Mouse (Mus musculus) lung, embryonic 14.5 days (tissue): Measurements from ENCODE around the gene Prep. TPM values are rescaled to one million over a fixed set of nuclear protein-coding genes. Genes with fewer than 3 reads are reported as not detected.
"Not testable (repeated sequence)": the region's sequence is repeated elsewhere in the genome, so short reads cannot be mapped to it uniquely, and the experiment has no call there.

ENCODE experiments used
- ATAC-seq: fragments of 200-750 bp; cut with Nextera tagmentation; 2 replicates; pipeline ENCODE4 v1.8.0; 2017; ENCODE audit warnings: mild to moderate bottlenecking, moderate TSS enrichment, moderate library complexity; ENCODE audit not compliant: insufficient read depth
- DNase-seq: peaks from one replicate; pipeline ENCODE4 v3.0.0-alpha.2; 2015
- H3K27ac ChIP-seq: fragments of 300-500 bp; sonication (generic); 2 replicates; pipeline ENCODE4 v1.5.1; 2014; ENCODE audit warnings: low read depth, mild to moderate bottlenecking, moderate library complexity
- H3K27me3 ChIP-seq: fragments of 300-500 bp; sonication (generic); 2 replicates; pipeline ENCODE4 v1.6.1; 2014; ENCODE audit warnings: low read length, control low read depth; ENCODE audit not compliant: insufficient read depth
- H3K36me3 ChIP-seq: fragments of 300-500 bp; sonication (generic); 2 replicates; pipeline ENCODE4 v1.6.1; 2014; ENCODE audit warnings: control low read depth; ENCODE audit not compliant: insufficient read depth
- H3K4me1 ChIP-seq: fragments of 300-500 bp; sonication (generic); 2 replicates; pipeline ENCODE4 v1.6.1; 2014; ENCODE audit warnings: antibody characterized with exemption, control low read depth; ENCODE audit not compliant: insufficient read depth
- H3K4me2 ChIP-seq: fragments of 300-500 bp; sonication (generic); 2 replicates; pipeline ENCODE4 v1.6.1; 2014; ENCODE audit warnings: mild to moderate bottlenecking
- H3K4me3 ChIP-seq: fragments of 300-500 bp; sonication (generic); 2 replicates; pipeline ENCODE4 v1.5.1; 2014; ENCODE audit warnings: low read depth, low read length
- H3K9ac ChIP-seq: fragments of 300-500 bp; sonication (generic); 2 replicates; pipeline ENCODE4 v1.6.1; 2014
- H3K9me3 ChIP-seq: fragments of 300-500 bp; sonication (generic); 2 replicates; pipeline ENCODE4 v1.6.1; 2016; ENCODE audit warnings: low read depth, low read length, control low read depth
- CTCF ChIP-seq: IDR thresholded peaks from 2 replicates; pipeline ENCODE4 v1.5.1; 2016; ENCODE audit warnings: antibody characterized with exemption, low read depth
- WGBS: fragments of 180-500 bp; shearing (Covaris S2); extraction: QIAGEN DNeasy Blood & Tissue Kit; methylation state at CpG from one replicate; pipeline ENCODE4 v1.1.7; 2014; 5-methylcytosine and 5-hydroxymethylcytosine counted together
- polyA plus RNA-seq: library from polyadenylated mRNA; unstranded; fragments of >200 nt; fragmentation: Nextera tagmentation; extraction: Ambion mirVana; gene quantifications from 2 replicates; pipeline ENCODE4 v1.2.1, GENCODE M21; 2014

Gene Prep
- polyA plus RNA-seq, 1 experiment from 2014 or later = 34.6 TPM

DNA sequence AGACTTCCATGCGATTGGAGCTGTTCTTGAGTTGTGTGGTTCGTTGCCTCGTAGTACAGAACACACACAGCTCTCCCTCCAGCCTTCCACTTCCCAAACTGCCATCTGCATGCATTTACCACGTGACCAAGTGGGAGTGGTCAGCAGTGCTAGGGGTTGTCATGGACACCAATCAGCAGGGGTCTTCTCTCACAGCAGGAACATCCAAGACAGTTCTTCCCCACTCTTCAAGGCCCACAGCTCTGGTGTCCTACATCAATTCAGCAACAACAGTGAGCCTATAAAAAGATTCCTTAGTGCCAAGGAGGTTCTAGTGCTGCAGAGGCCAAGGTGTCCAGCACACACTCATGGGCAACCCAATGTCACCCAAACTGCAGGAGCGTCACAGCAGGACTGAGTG, 84.1 kb downstream of the Prep start:
- Histone ChIP-seq H3K27me3 (no peaks in the 10 kb centered on the region), H3K9me3 (no peaks in the 10 kb centered on the region), H3K9ac (no peak overlapping the region), H3K36me3 (peaks cover 69% of the 10 kb centered on the region), H3K27ac (no peak overlapping the region), H3K4me1 (no peaks in the 10 kb centered on the region), H3K4me2 (no peak overlapping the region), H3K4me3 (no peak overlapping the region)
- WGBS = 67% methylated on average over 5 of the region's 5 CpGs
- no peak for TF ChIP-seq CTCF
- ATAC-seq = no peak
- no peak for DNase-seq

DNA sequence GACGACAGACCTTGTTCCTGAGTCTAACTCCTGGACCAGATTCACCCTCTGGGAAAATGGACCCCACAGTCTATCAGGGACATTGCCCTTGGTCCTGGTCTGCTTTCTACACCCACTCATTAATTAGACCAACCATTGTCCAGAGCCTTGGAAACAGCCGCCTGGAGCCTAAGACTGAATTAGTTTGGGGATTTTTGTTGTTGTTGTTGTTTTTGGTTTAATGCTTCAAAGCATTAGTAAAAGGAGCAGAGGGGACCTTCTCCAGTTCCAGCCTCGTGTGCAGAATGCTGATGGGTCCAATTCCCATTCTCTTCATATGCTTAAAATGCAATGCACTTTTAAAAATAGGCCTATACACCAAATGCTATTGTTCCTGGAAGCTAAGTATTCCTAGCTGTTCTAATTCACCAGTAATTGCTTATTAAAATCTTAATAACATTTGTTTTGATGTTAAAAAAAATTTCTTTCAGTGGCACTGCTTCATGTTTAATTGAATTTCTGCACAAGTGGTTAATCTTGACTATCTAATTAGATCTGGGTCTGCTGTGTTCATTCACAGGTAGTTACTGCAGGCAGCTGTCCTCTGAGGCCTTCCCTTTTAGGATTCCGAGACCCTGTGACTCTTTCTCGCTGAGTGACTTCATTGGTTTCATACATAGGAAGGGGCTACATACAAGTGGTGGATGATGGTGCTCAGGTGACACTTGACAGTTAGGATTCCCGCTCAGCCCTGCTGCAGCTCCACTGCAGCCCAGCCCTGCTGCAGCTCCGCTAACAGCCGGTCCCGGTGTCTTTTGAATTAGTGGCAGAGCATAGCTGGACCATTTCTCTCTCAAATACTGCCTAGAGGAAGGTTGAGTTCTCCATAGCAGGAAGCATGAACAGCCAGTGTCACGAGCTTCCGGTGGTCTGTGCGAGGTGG, 85.0 kb downstream of the Prep start:
- no peak overlapping the region for H3K27ac ChIP-seq
- no peaks in the 10 kb centered on the region for H3K4me1 ChIP-seq
- peaks cover 77% of the 10 kb centered on the region for H3K36me3 ChIP-seq
- no peaks in the 10 kb centered on the region for H3K9me3 ChIP-seq
- WGBS = 88% methylated on average over 12 of the region's 12 CpGs
- DNase-seq = no peak
- no peaks in the 10 kb centered on the region for H3K27me3 ChIP-seq
- no peak overlapping the region for H3K9ac ChIP-seq
- no peak for TF ChIP-seq CTCF
- no peak overlapping the region for H3K4me3 ChIP-seq
- ATAC-seq = no peak
- no peak overlapping the region for H3K4me2 ChIP-seq

DNA sequence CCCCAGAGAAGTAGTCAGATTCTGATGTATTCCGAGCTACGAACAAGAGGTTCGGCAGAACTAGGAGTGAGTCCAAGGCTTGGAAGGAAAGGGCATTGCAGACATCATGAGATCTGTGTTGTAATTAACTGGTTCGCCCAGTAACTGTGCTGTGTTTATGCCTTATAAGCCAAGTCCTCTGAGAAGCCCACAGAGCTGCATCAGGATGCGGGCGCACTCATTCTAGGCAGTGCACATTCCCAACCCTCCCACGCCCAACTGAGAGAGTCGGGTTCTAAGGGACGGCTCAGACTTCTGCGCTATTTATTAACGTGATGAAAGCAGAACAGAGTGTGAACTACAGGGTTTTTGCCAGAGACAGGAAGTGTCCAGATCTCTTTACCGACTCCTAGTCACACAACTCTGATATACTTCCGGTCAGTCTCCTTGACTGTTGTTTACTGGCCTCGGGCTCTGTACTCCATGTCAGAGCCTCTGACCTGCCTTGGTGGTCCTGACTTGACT, 87.6 kb downstream of the Prep start:
- DNase-seq (no peak), ATAC-seq (no peak)
- no peak overlapping the region for H3K9ac ChIP-seq
- 82% methylated on average over 14 of the region's 14 CpGs for WGBS
- H3K4me1 ChIP-seq = no peaks in the 10 kb centered on the region
- TF ChIP-seq CTCF = no peak
- peaks cover 87% of the 10 kb centered on the region for H3K36me3 ChIP-seq
- H3K4me3 ChIP-seq = no peak overlapping the region
- H3K27me3 ChIP-seq = no peaks in the 10 kb centered on the region
- no peak overlapping the region for H3K27ac ChIP-seq
- H3K4me2 ChIP-seq = no peak overlapping the region
- no peaks in the 10 kb centered on the region for H3K9me3 ChIP-seq

GRCm38 (mm10) chr10:45165851-45166250, 98.8 kb downstream of the Prep start:
- no peak for ATAC-seq

DNA sequence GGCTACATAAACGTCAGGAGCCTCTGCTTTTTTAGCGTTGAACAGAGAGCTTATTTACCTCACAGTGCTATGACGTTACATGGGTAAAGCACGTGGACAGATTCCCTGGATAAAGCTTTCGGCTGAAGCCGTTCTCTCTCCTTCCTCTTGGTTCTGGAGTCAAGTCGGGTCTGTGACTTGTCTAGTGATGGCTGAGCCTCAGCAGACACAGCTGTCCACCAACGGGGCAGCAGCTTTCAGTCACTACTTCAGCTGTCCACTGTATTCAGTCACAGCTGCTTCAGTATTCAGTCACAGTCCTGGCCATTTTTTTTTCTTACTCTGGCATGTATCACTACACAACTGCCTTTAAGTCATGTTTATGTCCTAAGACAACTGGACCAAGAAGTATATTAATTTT, 106.9 kb downstream of the Prep start:
- no peak for ATAC-seq
- TF ChIP-seq CTCF = no peak
- Histone ChIP-seq H3K4me3 (no peak overlapping the region), H3K27ac (no peak overlapping the region), H3K4me2 (no peak overlapping the region), H3K9me3 (no peaks in the 10 kb centered on the region), H3K4me1 (no peaks in the 10 kb centered on the region), H3K27me3 (no peaks in the 10 kb centered on the region), H3K9ac (no peak overlapping the region), H3K36me3 (no peaks in the 10 kb centered on the region)
- DNase-seq = peak; percentile 3
- 64% methylated on average over 8 of the region's 8 CpGs for WGBS

More at GRCm38 (mm10) chr10:45165851-45166250, 98.8 kb downstream of the Prep start:
- WGBS = 80% methylated on average over 8 of the region's 8 CpGs
- DNase-seq = no peak
- no peaks in the 10 kb centered on the region for H3K4me1 ChIP-seq
- no peaks in the 10 kb centered on the region for H3K27me3 ChIP-seq
- H3K36me3 ChIP-seq = no peaks in the 10 kb centered on the region
- no peak overlapping the region for H3K27ac ChIP-seq
- TF ChIP-seq CTCF = no peak
- no peak overlapping the region for H3K9ac ChIP-seq
- no peak overlapping the region for H3K4me2 ChIP-seq
- H3K4me3 ChIP-seq = no peak overlapping the region
- no peaks in the 10 kb centered on the region for H3K9me3 ChIP-seq

DNA sequence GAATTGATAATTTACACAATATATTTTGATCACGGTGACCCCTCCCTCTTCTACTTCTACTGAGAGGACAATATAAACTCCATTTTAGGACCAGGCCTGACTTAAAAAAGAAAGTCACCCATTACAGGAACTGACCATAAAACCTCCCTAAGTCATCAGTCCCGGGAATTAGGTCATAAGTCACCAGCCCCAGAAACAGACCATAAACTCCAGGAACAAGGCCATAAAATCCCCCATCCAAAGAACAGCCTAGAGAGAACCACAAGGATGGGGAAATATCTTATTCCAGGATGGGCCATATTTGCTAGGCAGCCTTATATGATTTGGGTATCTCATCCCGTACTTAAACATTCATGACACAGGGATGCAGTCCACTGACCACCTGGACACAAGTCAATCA, 107.3 kb downstream of the Prep start:
- no peak overlapping the region for H3K4me3 ChIP-seq
- H3K9ac ChIP-seq = no peak overlapping the region
- no peak for TF ChIP-seq CTCF
- no peak for ATAC-seq
- H3K27ac ChIP-seq = no peak overlapping the region
- H3K4me2 ChIP-seq = no peak overlapping the region
- H3K27me3 ChIP-seq = no peaks in the 10 kb centered on the region
- H3K36me3 ChIP-seq = no peaks in the 10 kb centered on the region
- no peaks in the 10 kb centered on the region for H3K4me1 ChIP-seq
- DNase-seq = no peak
- no peaks in the 10 kb centered on the region for H3K9me3 ChIP-seq
- 79% methylated on average over 3 of the region's 3 CpGs for WGBS

GRCm38 (mm10) chr10:45177798-45178197, 110.8 kb downstream of the Prep start, which contains the start of gene Popdc3:
Gene Popdc3, plus strand, starts transcription at chr10:45178098.
- WGBS = no CpG with 5 or more reads among the region's 5 CpGs
- DNase-seq, H3K4me1 ChIP-seq, H3K9ac ChIP-seq, H3K4me2 ChIP-seq, H3K9me3 ChIP-seq, H3K4me3 ChIP-seq, H3K27ac ChIP-seq, ATAC-seq, H3K36me3 ChIP-seq, H3K27me3 ChIP-seq: not testable (repeated sequence)
